Mouse (Mus musculus): ENCODE data around the gene Tmem207.

The Tmem207 gene

GRCm38 (mm10) chr16:26456182-26456581 is 70.4 kb downstream of the Tmem207 start:
- DNase-seq (ENCODE audit: extremely low read depth, low read depth): no peak

GRCm38 (mm10) chr16:26454163-26454562 is 72.4 kb downstream of the Tmem207 start:
- DNase-seq (ENCODE audit: extremely low read depth, low read depth): no peak

Data from MEL-GATA-1-ER (cell line).